Mouse (Mus musculus) spleen, adult 2 months (tissue): ENCODE results near the gene D630003M21Rik. TPM values are rescaled to one million over a fixed set of nuclear protein-coding genes. Genes with fewer than 3 reads are reported as not detected.

Source experiments
- DNase-seq, 2 experiments: peaks; one replicate each; pipeline versions ENCODE4 v3.0.0 to v3.0.0-alpha.2; 2012 to 2021; ENCODE audit warnings: low spot score in 2 of 2, low read depth in 1 of 2
- H3K27ac ChIP-seq: fragments of 200-500 bp; 2 replicates; pipeline ENCODE4 v1.5.1; 2012; ENCODE audit warnings: low read length, inconsistent platforms; ENCODE audit not compliant: insufficient read depth
- H3K27me3 ChIP-seq: fragments of 200-500 bp; 2 replicates; pipeline ENCODE4 v1.6.1; 2012; ENCODE audit warnings: mild to moderate bottlenecking, moderate library complexity, low read length, inconsistent platforms; ENCODE audit not compliant: control insufficient read depth, insufficient read depth
- H3K36me3 ChIP-seq: fragments of 200-500 bp; 2 replicates; pipeline ENCODE4 v1.6.1; 2012; ENCODE audit warnings: mild to moderate bottlenecking, low read length, inconsistent platforms; ENCODE audit not compliant: control insufficient read depth, insufficient read depth
- H3K4me1 ChIP-seq: fragments of 200-500 bp; 2 replicates; pipeline ENCODE4 v1.6.1; 2011; ENCODE audit warnings: inconsistent platforms; ENCODE audit not compliant: control insufficient read depth, insufficient read depth, insufficient read length
- H3K4me3 ChIP-seq: fragments of 200-500 bp; 2 replicates; pipeline ENCODE4 v1.5.1; 2011; ENCODE audit warnings: mild to moderate bottlenecking, inconsistent platforms; ENCODE audit not compliant: insufficient read depth, insufficient read length; ENCODE audit errors: extremely low read depth
- CTCF ChIP-seq: fragments of 200-500 bp; IDR thresholded peaks from 2 replicates; pipeline ENCODE4 v1.5.1; 2011; ENCODE audit warnings: mild to moderate bottlenecking, inconsistent platforms; ENCODE audit not compliant: insufficient read depth, insufficient read length, insufficient replicate concordance; ENCODE audit errors: extremely low read depth
- POLR2A ChIP-seq: fragments of 200-500 bp; IDR thresholded peaks from 2 replicates; pipeline ENCODE4 v1.6.1; 2011; ENCODE audit warnings: low read depth, low read length, inconsistent platforms
- WGBS: fragments of 180-500 bp; shearing (Covaris S2); methylation state at CpG from one replicate; pipeline ENCODE4 v1.1.7; 2018; 5-methylcytosine and 5-hydroxymethylcytosine counted together
- polyA plus RNA-seq: library from polyadenylated mRNA; depleted of rRNA; stranded (reverse); fragments of >200 nt; gene quantifications from 2 replicates; pipeline ENCODE4 v1.2.3, GENCODE M21; 2012

Gene D630003M21Rik
- polyA plus RNA-seq, 1 experiment, result 0.58 TPM

GRCm38 (mm10) chr2:158186206-158186871, 42.7 kb downstream of the D630003M21Rik start:
- Histone ChIP-seq H3K27me3 (no peaks in the 10 kb centered on the region), H3K36me3 (no peaks in the 10 kb centered on the region), H3K4me3 (no peak overlapping the region), H3K27ac (no peak overlapping the region), H3K4me1 (no peaks in the 10 kb centered on the region)
- no peak for TF ChIP-seq CTCF
- TF ChIP-seq POLR2A, result no peak
- WGBS, result 90% methylated on average over 11 of the region's 11 CpGs
- DNase-seq, result no peak

- Histone ChIP-seq H3K27me3 (no peaks in the 10 kb centered on the region), H3K4me1 (peaks cover 4% of the 10 kb centered on the region; the same call in 1 of the 2 replicates), H3K4me3 (no peak overlapping the region), H3K27ac (no peak overlapping the region), H3K36me3 (no peaks in the 10 kb centered on the region)
- DNase-seq, result no peak
- no peak for TF ChIP-seq CTCF
- TF ChIP-seq POLR2A, result no peak
- WGBS, result 93% methylated on average over 8 of the region's 8 CpGs
Measured at GRCm38 (mm10) chr2:158183266-158183665, 45.8 kb downstream of the D630003M21Rik start.

GRCm38 (mm10) chr2:158181932-158182331, 47.1 kb downstream of the D630003M21Rik start:
- H3K4me1 ChIP-seq, result peaks cover 4% of the 10 kb centered on the region; the same call in 1 of the 2 replicates
- no peak overlapping the region for H3K27ac ChIP-seq
- no peak overlapping the region for H3K4me3 ChIP-seq
- no peak for DNase-seq
- no peak for TF ChIP-seq CTCF
- no peaks in the 10 kb centered on the region for H3K36me3 ChIP-seq
- WGBS, result 81% methylated on average over 6 of the region's 6 CpGs
- no peaks in the 10 kb centered on the region for H3K27me3 ChIP-seq

DNA sequence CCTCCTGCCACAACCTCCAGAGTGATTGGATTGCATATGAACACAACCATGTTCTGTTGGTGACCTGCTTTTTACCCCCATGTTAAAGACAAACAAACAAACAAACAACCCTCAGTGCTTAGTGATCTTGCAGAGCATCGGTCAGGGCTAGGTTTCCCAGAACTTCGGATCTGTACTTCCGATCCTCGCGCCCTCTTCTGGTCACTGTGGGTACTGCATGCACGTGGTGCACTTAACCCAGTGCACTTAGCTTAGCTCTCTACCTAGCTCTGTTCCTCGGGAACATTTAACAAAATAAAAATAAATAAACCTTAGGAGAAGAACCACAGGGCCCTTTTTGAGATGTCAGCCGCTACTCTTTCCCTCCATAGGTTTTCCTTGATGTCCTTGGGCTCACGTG, 48.2 kb downstream of the D630003M21Rik start:
- peak in 1 of 2 experiments; percentile 37 for DNase-seq
- Histone ChIP-seq H3K4me3 (no peak overlapping the region), H3K4me1 (peaks cover 7% of the 10 kb centered on the region; the same call in 1 of the 2 replicates), H3K27ac (no peak overlapping the region), H3K36me3 (no peaks in the 10 kb centered on the region), H3K27me3 (no peaks in the 10 kb centered on the region)
- WGBS, result 49% methylated on average over 9 of the region's 9 CpGs
- TF ChIP-seq POLR2A, result no peak
- TF ChIP-seq CTCF, result peak; percentile 74; the same call in 1 of the 2 replicates

DNA sequence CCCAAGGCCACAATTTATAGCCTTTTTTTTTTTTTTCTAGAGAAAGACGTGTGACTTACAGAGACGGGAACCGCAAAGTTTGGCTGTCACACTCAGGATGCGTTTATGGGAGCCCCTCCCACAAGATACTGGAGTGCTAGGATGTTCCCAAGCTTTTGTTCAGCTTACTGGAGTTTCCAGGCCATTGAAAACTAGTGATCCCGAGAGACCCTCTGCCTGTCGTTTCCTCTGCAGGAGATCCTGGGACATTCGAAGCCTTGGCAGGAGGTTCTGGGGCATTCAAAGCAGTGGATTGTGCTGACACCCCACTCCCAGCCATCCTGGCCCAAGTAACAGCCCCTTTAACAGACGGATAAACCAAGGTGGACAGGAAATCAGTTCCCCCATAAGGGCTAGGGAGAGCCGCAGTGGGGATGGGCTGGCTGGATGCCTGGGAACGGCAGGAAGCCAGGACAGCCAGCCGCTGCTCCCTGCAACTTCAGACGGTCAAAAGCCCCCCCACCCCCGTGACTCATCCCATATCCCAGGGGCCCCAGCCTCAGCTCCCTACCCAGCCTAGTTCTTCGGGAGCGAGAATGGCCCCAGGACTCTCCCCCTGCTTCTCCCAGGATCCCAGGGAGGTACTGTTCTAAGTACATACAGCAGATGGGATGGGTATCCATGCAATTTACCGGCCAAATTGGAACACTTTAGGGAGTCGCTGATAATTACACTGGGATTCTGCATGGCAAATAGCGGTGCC, 49.5 kb downstream of the D630003M21Rik start:
- H3K4me1 ChIP-seq, result peaks cover 20% of the 10 kb centered on the region
- TF ChIP-seq CTCF (no peak), POLR2A (no peak)
- H3K27ac ChIP-seq, result no peak overlapping the region
- H3K36me3 ChIP-seq, result no peaks in the 10 kb centered on the region
- DNase-seq, result no peak
- WGBS, result 55% methylated on average over 18 of the region's 18 CpGs
- H3K27me3 ChIP-seq, result no peaks in the 10 kb centered on the region
- H3K4me3 ChIP-seq, result peak overlapping the region; percentile 31; the same call in 1 of the 2 replicates

GRCm38 (mm10) chr2:158178696-158179369, 50.2 kb downstream of the D630003M21Rik start:
- peak in 1 of 2 experiments; percentile 76 for DNase-seq
- peak overlapping the region; percentile 31; the same call in 1 of the 2 replicates for H3K4me3 ChIP-seq
- H3K4me1 ChIP-seq, result peaks cover 26% of the 10 kb centered on the region
- H3K36me3 ChIP-seq, result no peaks in the 10 kb centered on the region
- no peak overlapping the region for H3K27ac ChIP-seq
- TF ChIP-seq POLR2A (no peak), CTCF (no peak)
- no peaks in the 10 kb centered on the region for H3K27me3 ChIP-seq
- 18% methylated on average over 19 of the region's 19 CpGs for WGBS

- TF ChIP-seq POLR2A, result no peak
- TF ChIP-seq CTCF, result no peak
- Histone ChIP-seq H3K4me3 (no peak overlapping the region), H3K36me3 (no peaks in the 10 kb centered on the region), H3K27ac (no peak overlapping the region), H3K27me3 (no peaks in the 10 kb centered on the region), H3K4me1 (peaks cover 26% of the 10 kb centered on the region)
- no peak for DNase-seq
- WGBS, result 91% methylated on average over 4 of the region's 4 CpGs
Measured at GRCm38 (mm10) chr2:158178139-158178538, 50.9 kb downstream of the D630003M21Rik start.
